Mouse (Mus musculus) ES-E14 (cell line): ENCODE measurements around the gene Crmp1. TPM values are rescaled to one million over a fixed set of nuclear protein-coding genes. Genes with fewer than 3 reads are reported as not detected.

ENCODE experiments used
- DNase-seq: peaks from one replicate; pipeline ENCODE4 v3.0.0-alpha.2; 2013; ENCODE audit warnings: low read depth, low spot score
- H3K27ac ChIP-seq: 2 replicates; pipeline ENCODE4 v1.5.1; 2012; ENCODE audit warnings: low read depth, mild to moderate bottlenecking, low read length, moderate library complexity, mixed read lengths; ENCODE audit not compliant: poor library complexity, insufficient read depth, severe bottlenecking
- H3K36me3 ChIP-seq: 2 replicates; pipeline ENCODE4 v1.6.1; 2012; ENCODE audit warnings: mild to moderate bottlenecking, low read length, moderate library complexity, mixed read lengths; ENCODE audit not compliant: control insufficient read depth, poor library complexity, insufficient read depth, severe bottlenecking
- H3K4me1 ChIP-seq, 2 experiments: fragments of 150-350 bp in 1 of 2; sonication (generic) in 1 of 2; 2 replicates each; pipeline ENCODE4 v1.6.1; 2012; ENCODE audit warnings: low read length in 2 of 2, mild to moderate bottlenecking in 1 of 2, mixed read lengths in 1 of 2; ENCODE audit not compliant: control insufficient read depth in 2 of 2, insufficient read depth in 2 of 2, poor library complexity in 1 of 2
- H3K4me3 ChIP-seq, 2 experiments: fragments of 150-350 bp in 1 of 2; sonication (generic) in 1 of 2; 2 replicates each; pipeline ENCODE4 v1.5.1; 2012; ENCODE audit warnings: low read length in 2 of 2, low read depth in 1 of 2, mild to moderate bottlenecking in 1 of 2, mixed read lengths in 1 of 2; ENCODE audit not compliant: insufficient read depth in 1 of 2, poor library complexity in 1 of 2, severe bottlenecking in 1 of 2
- H3K9ac ChIP-seq: 2 replicates; pipeline ENCODE4 v1.6.1; 2012; ENCODE audit warnings: low read depth, mild to moderate bottlenecking, low read length, mixed read lengths; ENCODE audit not compliant: poor library complexity, insufficient read depth, severe bottlenecking
- H3K9me3 ChIP-seq: fragments of 150-350 bp; sonication (generic); 2 replicates; pipeline ENCODE4 v1.6.1; 2012; ENCODE audit warnings: low read depth, mild to moderate bottlenecking, low read length; ENCODE audit not compliant: control insufficient read depth, insufficient read depth
- CHD2 ChIP-seq: IDR thresholded peaks from 2 replicates; pipeline ENCODE4 v1.6.1; 2014; ENCODE audit warnings: mild to moderate bottlenecking, low read depth, low read length, inconsistent platforms
- HCFC1 ChIP-seq: IDR thresholded peaks from 2 replicates; pipeline ENCODE4 v1.6.1; 2012; ENCODE audit warnings: low read length, inconsistent platforms, borderline replicate concordance; ENCODE audit not compliant: insufficient read depth
- MAFK ChIP-seq: IDR thresholded peaks from 2 replicates; pipeline ENCODE4 v1.6.1; 2014; ENCODE audit warnings: mild to moderate bottlenecking, low read depth, low read length, inconsistent platforms; ENCODE audit not compliant: insufficient read depth
- ZC3H11A ChIP-seq: IDR thresholded peaks from 2 replicates; pipeline ENCODE4 v1.6.1; 2012; ENCODE audit warnings: low read depth, mild to moderate bottlenecking, inconsistent platforms, low read length, borderline replicate concordance
- ZNF384 ChIP-seq: IDR thresholded peaks from 2 replicates; pipeline ENCODE4 v1.6.1; 2012; ENCODE audit warnings: low read depth, low read length, inconsistent platforms
- in situ Hi-C, 2 experiments: fragments of 600-800 bp; cut with MboI; formaldehyde crosslinking; loops; one replicate each; pipeline ENCODE4 v1.15.1; 2025; ENCODE audit warnings: low sequenced_read_pairs in 2 of 2, inconsistent platforms in 1 of 2; ENCODE audit not compliant: unreplicated experiment in 2 of 2
- total RNA-seq: library from RNA; depleted of rRNA; stranded (reverse); fragments of 300-350 nt; gene quantifications from 2 replicates; pipeline ENCODE4 v1.2.3, GENCODE M21; 2012; rRNA removed

Crmp1 gene
- total RNA-seq, 1 experiment = 24.5 TPM

GRCm38 (mm10) chr5:37336485-37337105, 94.9 kb downstream of the Crmp1 start, which contains the start of gene Evc:
Gene Evc, minus strand, starts transcription at chr5:37336894.
- Histone ChIP-seq H3K27ac (no peak within 1 kb of the TSS), H3K4me1 (peaks cover 2 to 7% of the 10 kb centered on the region in 2 experiments; a peak in 1 of 4 replicates), H3K9ac (peak within 1 kb of the TSS; percentile 72), H3K9me3 (no peaks in the 10 kb centered on the region), H3K4me3 (peak within 1 kb of the TSS; percentile 73 to 77), H3K36me3 (peaks cover 2% of the 10 kb centered on the region; the same call in 1 of the 2 replicates)
- in situ Hi-C loops = no loop called here
- DNase-seq = no peak
- TF ChIP-seq ZNF384 = no peak
- no peak for TF ChIP-seq HCFC1
- no peak for TF ChIP-seq MAFK
- TF ChIP-seq CHD2 = no peak
- TF ChIP-seq ZC3H11A = no peak

DNA sequence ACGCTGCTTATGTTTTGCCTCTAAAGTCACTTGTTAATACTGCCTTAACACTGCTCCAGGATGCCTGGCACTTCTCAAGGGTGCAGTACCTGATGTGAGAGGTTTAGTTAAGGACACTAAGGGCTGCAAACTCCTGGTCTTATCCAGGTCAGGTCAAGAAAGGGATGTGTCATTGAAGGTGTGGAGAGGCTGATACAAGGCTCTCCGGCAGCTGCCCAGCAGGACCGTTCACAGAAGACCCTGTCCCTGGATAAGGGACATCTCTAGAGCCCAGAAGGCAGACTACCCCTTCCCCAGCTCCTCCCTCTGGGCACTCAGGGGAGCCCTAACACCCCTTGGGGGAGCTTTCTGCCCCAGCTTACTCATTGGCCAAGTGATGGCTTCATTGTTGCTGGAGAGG, 96.0 kb downstream of the Crmp1 start:
- TF ChIP-seq ZC3H11A (no peak), CHD2 (no peak), HCFC1 (no peak), MAFK (no peak), ZNF384 (no peak)
- Histone ChIP-seq H3K9me3 (no peaks in the 10 kb centered on the region), H3K4me1 (peaks cover 2 to 7% of the 10 kb centered on the region in 2 experiments; a peak in 1 of 4 replicates), H3K4me3 (peak overlapping the region in 1 of 2 experiments; percentile 45; a peak in 1 of 4 replicates), H3K36me3 (peaks cover 2% of the 10 kb centered on the region; the same call in 1 of the 2 replicates), H3K9ac (peak overlapping the region; percentile 80; the same call in 1 of the 2 replicates), H3K27ac (no peak overlapping the region)
- in situ Hi-C loops = no loop called here
- no peak for DNase-seq

GRCm38 (mm10) chr5:37338288-37338687, 96.5 kb downstream of the Crmp1 start, which contains the start of gene Evc2:
Gene Evc2, plus strand, starts transcription at chr5:37338499.
- no peak within 1 kb of the TSS for H3K27ac ChIP-seq
- H3K36me3 ChIP-seq = peaks cover under 1% of the 10 kb centered on the region; the same call in 1 of the 2 replicates
- DNase-seq = no peak
- TF ChIP-seq ZC3H11A (no peak), ZNF384 (no peak), CHD2 (no peak), MAFK (no peak), HCFC1 (no peak)
- in situ Hi-C loops = no loop called here
- peak within 1 kb of the TSS; percentile 75 to 79 for H3K4me3 ChIP-seq
- peak within 1 kb of the TSS; percentile 80 for H3K9ac ChIP-seq
- H3K9me3 ChIP-seq = no peaks in the 10 kb centered on the region
- peaks cover 2 to 7% of the 10 kb centered on the region in 2 experiments; a peak in 1 of 4 replicates for H3K4me1 ChIP-seq

Other genes with a start within 250 kb of the Crmp1 start
- gene Gm1043, start 156.6 kb upstream of the Crmp1 start, total RNA-seq = 0.05 TPM in 1 of 2 replicates, not detected in the other
- gene Evc, start 95.0 kb downstream of the Crmp1 start, total RNA-seq = 35.1 and 65.4 TPM in 2 replicates
- gene Evc2, start 96.6 kb downstream of the Crmp1 start, total RNA-seq = 32.1 and 50.8 TPM in 2 replicates